Mouse (Mus musculus) frontal cortex, postnatal 10 days (tissue): ENCODE measurements at regions not wholly inside any gene's neighbourhood (a gene's known extent, or its start where the extent isn't known, plus 50 kb on each side); places are given as distances from the start of the nearest gene placed in this dataset.

Experiments used
- DNase-seq, 2 experiments: peaks; one replicate each; pipeline ENCODE4 v3.0.0; 2022; ENCODE audit warnings: low spot score in 2 of 2, mixed read lengths in 1 of 2

GRCm38 (mm10) chr12:70589315-70589742 lies 136.4 kb downstream of the Tmx1 start:
- no peak for DNase-seq

GRCm38 (mm10) chr12:70590456-70591050 lies 137.7 kb downstream of the Tmx1 start:
- DNase-seq = no peak

- no peak for DNase-seq
Measured at GRCm38 (mm10) chr12:70592821-70593220, 139.9 kb downstream of the Tmx1 start.

GRCm38 (mm10) chr12:70598211-70598701 lies 145.4 kb downstream of the Tmx1 start:
- no peak for DNase-seq

GRCm38 (mm10) chr12:70599731-70600130 lies 146.8 kb downstream of the Tmx1 start:
- no peak for DNase-seq

- no peak for DNase-seq
Measured at GRCm38 (mm10) chr12:70603869-70604268, 151.0 kb downstream of the Tmx1 start.

GRCm38 (mm10) chr12:70608672-70609071 lies 155.8 kb downstream of the Tmx1 start:
- no peak for DNase-seq

- DNase-seq = no peak
Measured at GRCm38 (mm10) chr12:70609116-70609871, 156.4 kb downstream of the Tmx1 start.

GRCm38 (mm10) chr12:70611891-70612290 lies 159.0 kb downstream of the Tmx1 start:
- no peak for DNase-seq

GRCm38 (mm10) chr12:70613244-70613643 lies 160.3 kb downstream of the Tmx1 start:
- no peak for DNase-seq

- no peak for DNase-seq
Measured at GRCm38 (mm10) chr12:70614101-70614500, 161.2 kb downstream of the Tmx1 start.

GRCm38 (mm10) chr12:70614686-70615085 lies 161.8 kb downstream of the Tmx1 start:
- DNase-seq = no peak

GRCm38 (mm10) chr12:70615123-70615522 lies 162.2 kb downstream of the Tmx1 start:
- DNase-seq = no peak

GRCm38 (mm10) chr12:70616049-70616448 lies 163.2 kb downstream of the Tmx1 start:
- no peak for DNase-seq

GRCm38 (mm10) chr12:70616487-70616886 lies 163.6 kb downstream of the Tmx1 start:
- DNase-seq = no peak

GRCm38 (mm10) chr12:70617024-70617423 lies 164.1 kb downstream of the Tmx1 start:
- no peak for DNase-seq

GRCm38 (mm10) chr12:70617979-70618378 lies 165.1 kb downstream of the Tmx1 start:
- no peak for DNase-seq

- DNase-seq = no peak
Measured at GRCm38 (mm10) chr12:70619436-70619835, 166.5 kb downstream of the Tmx1 start.

- no peak for DNase-seq
Measured at GRCm38 (mm10) chr12:70622019-70622418, 169.1 kb downstream of the Tmx1 start.

GRCm38 (mm10) chr12:70624298-70624980 lies 171.5 kb downstream of the Tmx1 start:
- no peak for DNase-seq

- no peak for DNase-seq
Measured at GRCm38 (mm10) chr12:70627638-70628037, 174.7 kb downstream of the Tmx1 start.
